Mouse (Mus musculus): ENCODE results near the gene Srrm4. TPM values are rescaled to one million over a fixed set of nuclear protein-coding genes. Genes with fewer than 3 reads are reported as not detected.
A peak's percentile ranks its signal among the peaks of the same experiment; 100 is the strongest.

Srrm4 gene
- polyA plus RNA-seq, 1 experiment from 2014 or later: 1.4 TPM

GRCm38 (mm10) chr5:116392603-116393002 lies 199.0 kb downstream of the Srrm4 start:
- Histone ChIP-seq H3K9me3 (ENCODE audit: control insufficient read depth, low read length) (no peaks in the 10 kb centered on the region), H3K4me1 (ENCODE audit: control insufficient read depth, insufficient read depth, low read length) (peaks cover 11% of the 10 kb centered on the region; the same call in 1 of the 2 replicates), H3K27me3 (replicated peaks; ENCODE audit: control insufficient read depth, insufficient read depth, low read length) (no peaks in the 10 kb centered on the region), H3K36me3 (ENCODE audit: control insufficient read depth, insufficient read depth, low read length) (no peaks in the 10 kb centered on the region), H3K4me2 (ENCODE audit: low read depth, low read length) (no peak overlapping the region), H3K4me3 (ENCODE audit: low read depth, low read length) (no peak overlapping the region), H3K9ac (ENCODE audit: low read depth, low read length) (no peak overlapping the region), H3K27ac (replicated peaks; ENCODE audit: low read depth, low read length) (no peak overlapping the region)
- DNase-seq (ENCODE audit: low spot score) (no peak), ATAC-seq (ENCODE audit: low read depth) (no peak)
- WGBS: 84% methylated on average over 9 of the region's 9 CpGs

- Histone ChIP-seq H3K9me3 (ENCODE audit: control insufficient read depth, low read length) (no peaks in the 10 kb centered on the region), H3K27me3 (replicated peaks; ENCODE audit: control insufficient read depth, insufficient read depth, low read length) (no peaks in the 10 kb centered on the region), H3K4me2 (ENCODE audit: low read depth, low read length) (peak overlapping the region; percentile 20; the same call in 1 of the 2 replicates), H3K36me3 (ENCODE audit: control insufficient read depth, insufficient read depth, low read length) (no peaks in the 10 kb centered on the region), H3K4me3 (ENCODE audit: low read depth, low read length) (no peak overlapping the region), H3K9ac (ENCODE audit: low read depth, low read length) (no peak overlapping the region), H3K27ac (replicated peaks; ENCODE audit: low read depth, low read length) (no peak overlapping the region), H3K4me1 (ENCODE audit: control insufficient read depth, insufficient read depth, low read length) (peaks cover 11% of the 10 kb centered on the region; the same call in 1 of the 2 replicates)
- ATAC-seq (ENCODE audit: low read depth) (peak; percentile 87), DNase-seq (ENCODE audit: low spot score) (peak; percentile 92)
- WGBS: 53% methylated on average over 15 of the region's 15 CpGs
Measured at GRCm38 (mm10) chr5:116389856-116390542, 201.6 kb downstream of the Srrm4 start.

- Histone ChIP-seq H3K9ac (ENCODE audit: low read depth, low read length) (no peak overlapping the region), H3K27me3 (replicated peaks; ENCODE audit: control insufficient read depth, insufficient read depth, low read length) (no peaks in the 10 kb centered on the region), H3K4me1 (ENCODE audit: control insufficient read depth, insufficient read depth, low read length) (peaks cover 11% of the 10 kb centered on the region; the same call in 1 of the 2 replicates), H3K4me3 (ENCODE audit: low read depth, low read length) (no peak overlapping the region), H3K9me3 (ENCODE audit: control insufficient read depth, low read length) (no peaks in the 10 kb centered on the region), H3K4me2 (ENCODE audit: low read depth, low read length) (no peak overlapping the region), H3K27ac (replicated peaks; ENCODE audit: low read depth, low read length) (no peak overlapping the region), H3K36me3 (ENCODE audit: control insufficient read depth, insufficient read depth, low read length) (no peaks in the 10 kb centered on the region)
- WGBS: 81% methylated on average over 4 of the region's 4 CpGs
- ATAC-seq (ENCODE audit: low read depth): no peak
- DNase-seq (ENCODE audit: low spot score): no peak
Measured at GRCm38 (mm10) chr5:116389321-116389720, 202.3 kb downstream of the Srrm4 start.

Other genes with a start within 250 kb of the Srrm4 start
- gene Hspb8, start 169.0 kb downstream of the Srrm4 start, polyA plus RNA-seq (2014; fragmentation: Nextera tagmentation; extraction: Ambion mirVana): 18.4 and 27.3 TPM in 2 replicates

All from embryonic facial prominence, embryonic 14.5 days (tissue).